8 mouse cellular contexts compared by ENCODE assay signal in the genomic region with DNA sequence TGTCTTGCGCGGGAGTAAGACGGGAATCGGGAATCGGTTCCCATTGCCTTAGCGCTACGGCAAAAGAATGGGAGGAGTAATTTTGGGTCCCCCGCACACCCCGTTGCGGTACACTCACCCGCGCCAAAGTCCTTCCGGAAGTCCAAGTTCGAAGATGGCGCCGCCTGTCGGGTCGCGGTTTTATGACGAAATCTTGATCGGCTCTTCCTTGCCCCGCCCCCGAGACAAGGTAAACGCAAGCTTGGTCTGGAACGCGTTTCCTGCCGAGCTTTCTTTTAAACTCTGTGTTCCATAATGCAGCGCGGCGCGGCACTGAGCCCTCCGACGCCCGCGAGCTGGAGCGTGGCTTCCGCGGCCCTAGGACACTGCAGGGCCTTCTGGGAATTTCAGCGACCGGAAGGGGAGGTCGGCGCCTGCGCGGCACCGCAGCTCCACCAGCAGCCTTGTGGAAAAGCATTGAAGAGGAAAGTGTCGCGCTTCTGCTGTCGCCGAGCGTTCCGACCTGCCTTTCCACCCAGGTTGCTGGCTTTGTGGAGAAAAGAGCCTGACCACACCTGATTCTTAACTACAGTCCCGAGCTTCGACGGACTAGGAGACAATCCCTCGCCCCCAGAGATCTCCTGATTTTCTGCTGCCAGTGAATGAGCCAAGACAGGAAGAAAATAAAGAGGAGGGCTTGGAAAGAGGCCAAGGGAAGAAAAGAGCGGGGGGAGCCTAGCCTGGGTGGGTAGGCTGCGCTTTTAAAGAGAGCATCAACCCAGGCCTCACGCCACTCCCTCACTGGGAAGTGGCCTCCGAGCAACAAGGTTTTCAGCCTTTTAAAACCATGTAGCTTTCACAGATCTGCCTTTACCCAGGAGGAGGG. TPM values are rescaled to one million over a fixed set of nuclear protein-coding genes. Genes with fewer than 3 reads are reported as not detected.
DNase-seq lines count a peak whose midpoint lies in the region; ATAC-seq and TF ChIP-seq lines count a peak whose summit lies in the region.

A gene (minus strand): TSS at position 146 of the 865 bp plus-strand sequence.
A gene (minus strand): TSS at position 379 of the 865 bp plus-strand sequence.

- H3K36me3 ChIP-seq in C2C12 (ENCODE audit: control insufficient read depth, insufficient read depth) (peaks cover 11% of the 10 kb centered on the region), myocyte (ENCODE audit: control insufficient read depth, insufficient read depth) (no peaks in the 10 kb centered on the region)
- H3K36me3 ChIP-seq in erythroblast, embryonic 14.5 days (ENCODE audit: control insufficient read depth): peaks cover 27% of the 10 kb centered on the region
- no peaks in the 10 kb centered on the region; the same call in 1 of the 2 replicates for H3K36me3 ChIP-seq in heart, embryonic 11.5 days (ENCODE audit: control insufficient read depth, insufficient read depth, low read length)
- no peaks in the 10 kb centered on the region for H3K36me3 ChIP-seq in kidney, embryonic 16.5 days (ENCODE audit: insufficient read depth, low read length)
- H3K36me3 ChIP-seq in liver, adult 2 months (ENCODE audit: control insufficient read depth, insufficient read depth, low read length): no peaks in the 10 kb centered on the region
- H3K36me3 ChIP-seq in splenic B cell, adult 2 months (ENCODE audit: control insufficient read depth, insufficient read depth, low read length, poor library complexity, severe bottlenecking): no peaks in the 10 kb centered on the region; the same call in 1 of the 2 replicates

- peaks cover 66% of the 10 kb centered on the region for H3K4me1 ChIP-seq in erythroblast, embryonic 14.5 days (ENCODE audit: control insufficient read depth)
- H3K4me1 ChIP-seq in heart, embryonic 11.5 days (ENCODE audit: control insufficient read depth, insufficient read depth, low read length): no peaks in the 10 kb centered on the region
- peaks cover 8% of the 10 kb centered on the region for H3K4me1 ChIP-seq in kidney, embryonic 16.5 days (ENCODE audit: insufficient read depth, low read length)
- H3K4me1 ChIP-seq in liver, adult 2 months (ENCODE audit: control insufficient read depth, insufficient read depth, low read length): peaks cover 3% of the 10 kb centered on the region; the same call in 1 of the 2 replicates

- WGBS in heart, embryonic 11.5 days (ENCODE audit: insufficient replicate concordance): under 1% methylated on average over 59 of the region's 59 CpGs
- under 1% methylated on average over 59 of the region's 59 CpGs for WGBS in kidney, embryonic 16.5 days
- under 1% methylated on average over 59 of the region's 59 CpGs for WGBS in liver, adult 2 months

- peak within 1 kb of the TSS; percentile 78 for H3K4me2 ChIP-seq in heart, embryonic 11.5 days
- peak within 1 kb of the TSS; percentile 93 for H3K4me2 ChIP-seq in kidney, embryonic 16.5 days (replicated peaks; ENCODE audit: low read depth, low read length)
- peak within 1 kb of the TSS; percentile 95 for H3K4me2 ChIP-seq in myocyte (ENCODE audit: low read depth)

- H3K9ac ChIP-seq in heart, embryonic 11.5 days (ENCODE audit: low read depth, low read length): peak within 1 kb of the TSS; percentile 81
- H3K9ac ChIP-seq in kidney, embryonic 16.5 days (replicated peaks; ENCODE audit: low read length): peak within 1 kb of the TSS; percentile 91
- peak within 1 kb of the TSS; percentile 86 for H3K9ac ChIP-seq in liver, adult 2 months (ENCODE audit: low read depth, low read length)

- H3K79me2 ChIP-seq in C2C12 (ENCODE audit: control insufficient read depth, insufficient read depth): peaks cover 63% of the 10 kb centered on the region
- H3K79me2 ChIP-seq in liver, adult 2 months (ENCODE audit: control insufficient read depth, insufficient read depth, low read length): peaks cover 16% of the 10 kb centered on the region; the same call in 1 of the 2 replicates
- H3K79me2 ChIP-seq in myocyte (ENCODE audit: control insufficient read depth, insufficient read depth): peaks cover 47% of the 10 kb centered on the region

- ATAC-seq in heart, embryonic 11.5 days (replicated peaks; ENCODE audit: insufficient number of reproducible peaks, low FRiP score, low TSS enrichment): peak; percentile 88
- ATAC-seq in kidney, embryonic 16.5 days (ENCODE audit: low FRiP score, low TSS enrichment): peak; percentile 98

- peak within 1 kb of the TSS; percentile 98 for H3K4me3 ChIP-seq in C2C12 (ENCODE audit: insufficient read depth, poor library complexity, severe bottlenecking)
- H3K4me3 ChIP-seq in erythroblast, embryonic 14.5 days (replicated peaks): peak within 1 kb of the TSS; percentile 79
- H3K4me3 ChIP-seq in heart, embryonic 11.5 days (ENCODE audit: low read depth, low read length): peak within 1 kb of the TSS; percentile 88
- H3K4me3 ChIP-seq in kidney, embryonic 16.5 days (ENCODE audit: low read length): peak within 1 kb of the TSS; percentile 99
- H3K4me3 ChIP-seq in liver, adult 2 months (ENCODE audit: insufficient read depth, low read depth, low read length): peak within 1 kb of the TSS; percentile 91
- peak within 1 kb of the TSS; percentile 92 for H3K4me3 ChIP-seq in myocyte

- H3ac ChIP-seq in C2C12 (ENCODE audit: control insufficient read depth, insufficient read length, low read depth) (peak within 1 kb of the TSS; percentile 67), myocyte (ENCODE audit: control insufficient read depth, insufficient read length) (peak within 1 kb of the TSS; percentile 80)

- H3K9me3 ChIP-seq in erythroblast, embryonic 14.5 days (ENCODE audit: control insufficient read depth, low read length): no peaks in the 10 kb centered on the region
- no peaks in the 10 kb centered on the region for H3K9me3 ChIP-seq in heart, embryonic 11.5 days (replicated peaks; ENCODE audit: control insufficient read depth, low read length)
- H3K9me3 ChIP-seq in kidney, embryonic 16.5 days (ENCODE audit: low read length): no peaks in the 10 kb centered on the region

- peaks cover 53% of the 10 kb centered on the region for H3K79me3 ChIP-seq in C2C12 (ENCODE audit: low read depth)

- H3K27me3 ChIP-seq in C2C12 (ENCODE audit: control insufficient read depth, insufficient read depth, insufficient read length) (no peaks in the 10 kb centered on the region), myocyte (ENCODE audit: control insufficient read depth, insufficient read depth, insufficient read length) (no peaks in the 10 kb centered on the region)
- no peaks in the 10 kb centered on the region for H3K27me3 ChIP-seq in erythroblast, embryonic 14.5 days (ENCODE audit: control insufficient read depth)
- H3K27me3 ChIP-seq in heart, embryonic 11.5 days (ENCODE audit: control insufficient read depth, insufficient read depth, low read length): no peaks in the 10 kb centered on the region
- H3K27me3 ChIP-seq in kidney, embryonic 16.5 days (ENCODE audit: insufficient read depth, low read length): no peaks in the 10 kb centered on the region
- no peaks in the 10 kb centered on the region for H3K27me3 ChIP-seq in liver, adult 2 months (ENCODE audit: control insufficient read depth, insufficient read depth, low read length)
- H3K27me3 ChIP-seq in splenic B cell, adult 2 months (ENCODE audit: control insufficient read depth, insufficient read depth, low read length, poor library complexity, severe bottlenecking): no peaks in the 10 kb centered on the region

- TF ChIP-seq CTCF in C2C12 (IDR thresholded peaks at IDR 0.05; ENCODE audit: control insufficient read depth, insufficient read depth, insufficient read length): no peak
- no peak for TF ChIP-seq CTCF in brain, embryonic 14.5 days (IDR thresholded peaks at IDR 0.05; ENCODE audit: borderline replicate concordance, extremely low read depth, insufficient read depth, insufficient read length)
- TF ChIP-seq CTCF in liver, adult 2 months (IDR thresholded peaks at IDR 0.05; ENCODE audit: low read depth, low read length): no peak

- H3K27ac ChIP-seq in heart, embryonic 11.5 days (ENCODE audit: low read depth, low read length): peak within 1 kb of the TSS; percentile 99
- H3K27ac ChIP-seq in kidney, embryonic 16.5 days (ENCODE audit: low read length): peak within 1 kb of the TSS; percentile 99
- peak within 1 kb of the TSS; percentile 93 for H3K27ac ChIP-seq in liver, adult 2 months (replicated peaks; ENCODE audit: insufficient read depth, low read depth, low read length)

- TF ChIP-seq POLR2A in brain, embryonic 14.5 days (IDR thresholded peaks at IDR 0.05; ENCODE audit: borderline replicate concordance, extremely low read depth, insufficient read depth, insufficient read length, poor library complexity, severe bottlenecking): peak; percentile 54; the same call in 1 of the 2 replicates
- peak; percentile 73 for TF ChIP-seq POLR2A in liver, adult 2 months (IDR thresholded peaks at IDR 0.05; ENCODE audit: extremely low read depth, insufficient read depth, low read length)
- TF ChIP-seq POLR2A in myocyte (IDR thresholded peaks at IDR 0.05; ENCODE audit: insufficient read length, low read depth): peak; percentile 90

- DNase-seq in brain, embryonic 14.5 days (ENCODE audit: low read depth): peak; percentile 99
- peak; percentile 88 for DNase-seq in liver, adult 2 months (ENCODE audit: extremely low read depth, low read depth, low spot score)
- peak; percentile 97 for DNase-seq in splenic B cell, adult 2 months (ENCODE audit: low read depth, low spot score)

TF ChIP-seq in C2C12, 6 proteins besides CTCF, POLR2A, EP300 and RAD21 (continues in another document):
- TF ChIP-seq FOSL1 (IDR thresholded peaks at IDR 0.05; ENCODE audit: insufficient read depth, low read length, poor library complexity, severe bottlenecking): no peak

TF ChIP-seq in myocyte, 11 proteins besides CTCF, POLR2A, EP300 and RAD21 (continues in another document):
- TF ChIP-seq MYOD1 (IDR thresholded peaks at IDR 0.05; ENCODE audit: control insufficient read depth in 1 of 3, insufficient read length in 2 of 3, low read depth in 2 of 3) (no peak), REST (IDR thresholded peaks at IDR 0.05; ENCODE audit: insufficient read depth, insufficient read length) (no peak)

RNA-seq across cellular contexts. Expression of the first gene that starts in this region (rescaled TPM):
- polyA plus RNA-seq in C2C12 (2012; fragmentation: generic; extraction: Trizol) (2.9 TPM), myocyte (2012; fragmentation: generic; extraction: Trizol) (2.6 TPM)
- polyA plus RNA-seq in brain, embryonic 14.5 days (2012; rRNA removed): 3.7 and 4.1 TPM in 2 replicates
- polyA plus RNA-seq in erythroblast, embryonic 14.5 days (2012): 2.2 and 2.5 TPM in 2 replicates
- polyA plus RNA-seq in heart, embryonic 11.5 days (2014; fragmentation: Nextera tagmentation; extraction: Ambion mirVana): 0.76 and 1.2 TPM in 2 replicates
- polyA plus RNA-seq in kidney, embryonic 16.5 days (2015; fragmentation: Nextera tagmentation; extraction: Ambion mirVana): 1.9 and 2.1 TPM in 2 replicates
- 1.0 and 2.6 TPM in 2 replicates for total RNA-seq in liver, adult 2 months (2014; rRNA removed)
- 2.3 and 2.8 TPM in 2 replicates for polyA plus RNA-seq in liver, adult 2 months (2012; rRNA removed)

RNA-seq across cellular contexts. Expression of the second gene that starts in this region (rescaled TPM):
- polyA plus RNA-seq in C2C12 (2012; fragmentation: generic; extraction: Trizol) (36.9 TPM), myocyte (2012; fragmentation: generic; extraction: Trizol) (24.9 TPM)
- 94.3 and 110 TPM in 2 replicates for polyA plus RNA-seq in brain, embryonic 14.5 days (2012; rRNA removed)
- 4.0 and 4.9 TPM in 2 replicates for polyA plus RNA-seq in erythroblast, embryonic 14.5 days (2012)
- 48.2 and 50.8 TPM in 2 replicates for polyA plus RNA-seq in heart, embryonic 11.5 days (2014; fragmentation: Nextera tagmentation; extraction: Ambion mirVana)
- polyA plus RNA-seq in kidney, embryonic 16.5 days (2015; fragmentation: Nextera tagmentation; extraction: Ambion mirVana): 82.8 and 99.0 TPM in 2 replicates
- 10.9 and 17.5 TPM in 2 replicates for total RNA-seq in liver, adult 2 months (2014; rRNA removed)
- 21.0 and 33.0 TPM in 2 replicates for polyA plus RNA-seq in liver, adult 2 months (2012; rRNA removed)

Comparison
In these comparisons a context has a peak if more than half of its experiments do, and no peak if none do; other contexts are left out.
1. Peak in every context shown above with its lines: DNase-seq, ATAC-seq, H3K4me3 ChIP-seq and H3K27ac ChIP-seq.